Mouse (Mus musculus) olfactory bulb, adult 2 months (tissue): ENCODE measurements around the gene Acan.

Experiments
- CTCF ChIP-seq: fragments of 200-500 bp; IDR thresholded peaks from 2 replicates; pipeline ENCODE4 v1.5.1; 2012; ENCODE audit warnings: low read depth, mild to moderate bottlenecking, low read length, moderate library complexity; ENCODE audit not compliant: insufficient read depth
- POLR2A ChIP-seq: fragments of 200-500 bp; IDR thresholded peaks from 2 replicates; pipeline ENCODE4 v1.6.1; 2012; ENCODE audit warnings: mild to moderate bottlenecking, low read depth, low read length, moderate library complexity; ENCODE audit not compliant: insufficient read depth

GRCm38 (mm10) chr7:79068231-79068630, 14.9 kb downstream of the Acan start:
- no peak for TF ChIP-seq POLR2A
- no peak for TF ChIP-seq CTCF
